Comparison of ENCODE assay signal across 17 mouse cellular contexts in the genomic region with DNA sequence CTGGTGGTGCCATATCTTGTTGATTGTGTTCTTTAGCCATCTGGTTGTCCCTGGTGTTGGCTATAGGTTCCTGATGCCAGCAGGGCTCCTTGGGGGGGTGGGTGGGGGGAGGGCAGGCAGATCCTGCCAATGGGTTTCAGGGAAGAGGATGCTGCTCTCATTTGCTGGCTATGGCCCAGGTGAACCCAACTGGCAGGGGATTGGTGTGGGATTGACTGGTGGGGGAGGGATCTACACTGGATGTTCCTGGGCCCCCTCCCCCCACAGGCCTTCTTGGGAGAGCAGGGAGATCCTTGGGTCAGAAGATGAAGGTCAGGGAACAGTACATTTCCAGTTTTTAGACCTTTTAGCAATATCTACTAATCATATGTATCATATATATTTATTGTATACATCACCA.
DNase-seq lines count a peak whose midpoint lies in the region.
"Had no signal": no experiment of that assay in that cellular context is flagged by ENCODE, and none has a peak within 500 bp of the region (broad histone marks: within the 10 kb centered on the region; RNA-seq: fewer than 3 reads in every experiment).

No protein-coding gene starts in this region.

- H3K9me3 ChIP-seq in embryonic facial prominence, embryonic 10.5 days: no peaks in the 10 kb centered on the region
- H3K9me3 ChIP-seq: embryonic facial prominence, embryonic 13.5 days; embryonic facial prominence, embryonic 15.5 days; forebrain, embryonic 12.5 days had no signal

- no peaks in the 10 kb centered on the region for H3K36me3 ChIP-seq in embryonic facial prominence, embryonic 10.5 days (replicated peaks)
- H3K36me3 ChIP-seq: embryonic facial prominence, embryonic 13.5 days; embryonic facial prominence, embryonic 15.5 days; forebrain, embryonic 10.5 days; forebrain, embryonic 12.5 days; G1E had no signal

- no peak overlapping the region for H3K4me3 ChIP-seq in embryonic facial prominence, embryonic 10.5 days
- H3K4me3 ChIP-seq: embryonic facial prominence, embryonic 13.5 days; embryonic facial prominence, embryonic 15.5 days; erythroblast, embryonic 14.5 days; forebrain, embryonic 10.5 days; forebrain, embryonic 12.5 days had no signal

- no peaks in the 10 kb centered on the region for H3K4me1 ChIP-seq in embryonic facial prominence, embryonic 10.5 days
- H3K4me1 ChIP-seq: embryonic facial prominence, embryonic 13.5 days; embryonic facial prominence, embryonic 15.5 days; forebrain, embryonic 10.5 days; forebrain, embryonic 12.5 days had no signal

- H3K27me3 ChIP-seq in embryonic facial prominence, embryonic 10.5 days (replicated peaks; ENCODE audit: low read depth, poor library complexity, severe bottlenecking): no peaks in the 10 kb centered on the region
- H3K27me3 ChIP-seq: CH12.LX; embryonic facial prominence, embryonic 13.5 days; embryonic facial prominence, embryonic 15.5 days; forebrain, embryonic 12.5 days had no signal

- no peak overlapping the region for H3K27ac ChIP-seq in embryonic facial prominence, embryonic 10.5 days (replicated peaks)
- H3K27ac ChIP-seq: embryonic facial prominence, embryonic 13.5 days; embryonic facial prominence, embryonic 15.5 days; forebrain, embryonic 10.5 days; forebrain, embryonic 12.5 days had no signal

- DNase-seq in cerebellum, postnatal 10 days: peak; percentile 68 to 73
- DNase-seq in cerebellum, adult 9-11 months: no peak
- DNase-seq in heart, adult 11 months: peak; percentile 70
- no peak for DNase-seq in heart, adult 8-10 months (ENCODE audit: low spot score)
- DNase-seq in embryonic facial prominence, embryonic 10.5 days (ENCODE audit: low spot score): peak; percentile 3
- DNase-seq: adrenal gland, adult 8-10 months; adrenal gland, postnatal 14 days; adrenal gland, postnatal 36 days; B cell, adult 2 months; cerebellum, adult 11-12 months had no signal

Comparison
In these comparisons a context has a peak if more than half of its experiments do, and no peak if none do; other contexts are left out.
1. DNase-seq: peak in cerebellum, postnatal 10 days (2 of 2), heart, adult 11 months (single experiment) and embryonic facial prominence, embryonic 10.5 days (single experiment); none in cerebellum, adult 9-11 months (single experiment) and heart, adult 8-10 months (single experiment).